ENCODE assay signal across 8 mouse cellular contexts in genomic region chr4:108071235-108071901, GRCm38 (mm10). TPM values are rescaled to one million over a fixed set of nuclear protein-coding genes. Genes with fewer than 3 reads are reported as not detected.
DNase-seq lines count a peak whose midpoint lies in the region; ATAC-seq and TF ChIP-seq lines count a peak whose summit lies in the region.

No protein-coding gene starts in this region.

- H3K27ac ChIP-seq in hindbrain, embryonic 15.5 days (replicated peaks): 0 out of 2 replicates have a peak overlapping the region, but pooled peaks have one; percentile 22

- CTCF ChIA-PET in Patski (lab: Charles Lee): no interaction called here

- peak overlapping the region; percentile 40 for H3K9ac ChIP-seq in hindbrain, embryonic 15.5 days

- in situ Hi-C loops in Patski (cut with MboI; ENCODE audit: low pct_unique_long_range_greater_than_20kb): no loop called here

- H3K4me1 ChIP-seq in hindbrain, embryonic 15.5 days (replicated peaks): peaks cover 17% of the 10 kb centered on the region

- peak overlapping the region; percentile 67 for H3K4me2 ChIP-seq in hindbrain, embryonic 15.5 days

- WGBS in hindbrain, embryonic 15.5 days: 2% methylated on average over 26 of the region's 26 CpGs

- H3K4me3 ChIP-seq in hindbrain, embryonic 15.5 days: peak overlapping the region; percentile 56

- ATAC-seq in Patski: peak; percentile 51
- ATAC-seq in hindbrain, embryonic 15.5 days (ENCODE audit: low FRiP score, low read depth): peak; percentile 97

- no peaks in the 10 kb centered on the region for H3K27me3 ChIP-seq in Patski
- H3K27me3 ChIP-seq in hindbrain, embryonic 15.5 days: no peaks in the 10 kb centered on the region

- POLR2A ChIA-PET in Patski (lab: Charles Lee): interaction anchor here (1.0 kb wide), 1 partner anchor 13 kb away, joined by 3 read pairs; no protein-coding TSS in a partner anchor

- DNase-seq in Patski (ENCODE audit: low read depth, low spot score): peak; percentile 58
- peak; percentile 94 to 96 for DNase-seq in cerebellum, postnatal 14 days
- peak; percentile 83 to 87 for DNase-seq in frontal cortex, postnatal 25 days (ENCODE audit: low spot score in 2 of 2)
- peak; percentile 85 for DNase-seq in left cerebral cortex, adult 11 months (ENCODE audit: low spot score)
- peak; percentile 97 to 98 for DNase-seq in lung, postnatal 4 days
- DNase-seq in retina, postnatal 7 days (ENCODE audit: low read depth, low spot score): peak; percentile 84
- DNase-seq in urinary bladder, adult 2 months (ENCODE audit: low spot score): peak; percentile 84

- TF ChIP-seq CTCF in Patski (IDR thresholded peaks at IDR 0.05): no peak

- no peaks in the 10 kb centered on the region for H3K9me3 ChIP-seq in hindbrain, embryonic 15.5 days

- H3K36me3 ChIP-seq in hindbrain, embryonic 15.5 days: no peaks in the 10 kb centered on the region

RNA-seq across cellular contexts. Expression of gene Podn, which starts 24.9 kb away (rescaled TPM):
- polyA plus RNA-seq in Patski (2021): 2.4 TPM
- 0.69 and 0.83 TPM in 2 replicates for polyA plus RNA-seq in hindbrain, embryonic 15.5 days (2015; fragmentation: Nextera tagmentation; extraction: Ambion mirVana)
- polyA plus RNA-seq in urinary bladder, adult 2 months (2012; rRNA removed): 93.0 and 110 TPM in 2 replicates

Comparison
In these comparisons a context has a peak if more than half of its experiments do, and no peak if none do; other contexts are left out.
1. Peak in every context shown above with its lines: DNase-seq, ATAC-seq, H3K4me3 ChIP-seq and H3K27ac ChIP-seq.
2. RNA of gene Podn, which starts 24.9 kb away (polyA plus RNA-seq): 93.0 to 110 TPM in urinary bladder, adult 2 months; 2.4 TPM in Patski (single experiment) and 0.69 to 0.83 TPM in hindbrain, embryonic 15.5 days; every median in the first group is over 10 times any median in the second.